Mouse (Mus musculus): Measurements from ENCODE around the gene Gm3468.
"Not testable (repeated sequence)": the region's sequence is repeated elsewhere in the genome, so short reads cannot be mapped to it uniquely, and the experiment has no call there.

Gene Gm3468

GRCm38 (mm10) chr14:6108272-6108925 lies at the start of gene Gm3468:
Gene Gm3468, minus strand, starts transcription at chr14:6108665.
- peak; percentile 47 for DNase-seq (ENCODE audit: low spot score)

GRCm38 (mm10) chr14:6125707-6126106 lies 17.2 kb upstream of the Gm3468 start, which contains the start of gene Gm3476:
Gene Gm3476, minus strand, starts transcription at chr14:6125807.
- DNase-seq (ENCODE audit: low spot score): not testable (repeated sequence)

DNA sequence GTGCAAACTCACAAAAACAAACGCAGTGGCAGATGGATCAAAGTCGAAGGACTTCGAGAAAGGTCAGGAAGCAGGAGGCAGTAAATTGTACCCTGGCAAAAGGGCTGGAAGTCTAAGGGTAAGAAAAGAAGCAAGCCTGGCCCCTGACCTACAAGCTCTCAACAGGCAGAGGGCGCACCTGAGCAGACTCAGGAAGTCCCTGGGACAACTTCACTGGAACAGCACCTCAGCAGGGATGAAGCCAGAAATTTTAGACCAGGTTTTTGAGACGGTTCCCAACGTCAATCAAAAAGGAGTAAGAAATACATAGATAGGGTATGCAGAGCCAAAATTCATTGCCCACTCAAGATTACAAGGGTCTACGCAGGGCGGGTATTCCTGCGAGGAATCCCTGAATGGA lies 965 bp downstream of the Gm3468 start:
- not testable (repeated sequence) for DNase-seq (ENCODE audit: low spot score)

GRCm38 (mm10) chr14:6093842-6094241 lies 14.6 kb downstream of the Gm3468 start, which contains the start of gene Gm8206:
Gene Gm8206, minus strand, starts transcription at chr14:6093942.
- DNase-seq (ENCODE audit: low spot score): not testable (repeated sequence)

GRCm38 (mm10) chr14:6058167-6058566 lies 50.3 kb downstream of the Gm3468 start, which contains the start of gene Gm6337:
Gene Gm6337, minus strand, starts transcription at chr14:6058267.
- DNase-seq (ENCODE audit: low spot score): not testable (repeated sequence)
